Mouse (Mus musculus) central nervous system, embryonic 11.5 days (tissue): ENCODE measurements around the gene Gm6408. TPM values are rescaled to one million over a fixed set of nuclear protein-coding genes. Genes with fewer than 3 reads are reported as not detected.

Source experiments
- polyA plus RNA-seq: library from polyadenylated mRNA; depleted of rRNA; stranded (reverse); fragments of >200 nt; gene quantifications from 2 replicates; pipeline ENCODE4 v1.2.3, GENCODE M21; 2012; rRNA removed

The Gm6408 gene
- 0.06 TPM in 1 of 2 replicates, not detected in the other for polyA plus RNA-seq

GRCm38 (mm10) chr5:146481665-146482064, at the start of gene Gm6408:
Gene Gm6408, plus strand, starts transcription at chr5:146481965.

GRCm38 (mm10) chr5:146491063-146491462, 9.3 kb downstream of the Gm6408 start, which contains the start of gene Gm6370:
Gene Gm6370, plus strand, starts transcription at chr5:146491363.

GRCm38 (mm10) chr5:146502099-146502498, 20.3 kb downstream of the Gm6408 start, which contains the start of gene 4930449I24Rik:
Gene 4930449I24Rik, plus strand, starts transcription at chr5:146502399.

GRCm38 (mm10) chr5:146513823-146514222, 32.1 kb downstream of the Gm6408 start, which contains the start of gene Gm3402:
Gene Gm3402, plus strand, starts transcription at chr5:146514123.

GRCm38 (mm10) chr5:146525501-146525900, 43.7 kb downstream of the Gm6408 start, which contains the start of gene Gm3404:
Gene Gm3404, plus strand, starts transcription at chr5:146525801.

Other genes starting within 250 kb of the Gm6408 start
- 18.0 and 19.2 TPM in 2 replicates for gene Wasf3, start 97.0 kb upstream of the Gm6408 start, polyA plus RNA-seq
- gene Gm6370, start 9.4 kb downstream of the Gm6408 start, polyA plus RNA-seq, result not detected in 2 replicates
- gene 4930449I24Rik, start 20.4 kb downstream of the Gm6408 start, polyA plus RNA-seq, result not detected in 2 replicates
- not detected in 2 replicates for gene Gm3402, start 32.2 kb downstream of the Gm6408 start, polyA plus RNA-seq
- gene Gm3404, start 43.8 kb downstream of the Gm6408 start, polyA plus RNA-seq, result not detected in 2 replicates
- gene Gm3409, start 55.7 kb downstream of the Gm6408 start, polyA plus RNA-seq, result not detected in 2 replicates
- not detected in 2 replicates for gene Gm3415, start 74.2 kb downstream of the Gm6408 start, polyA plus RNA-seq
- gene Gpr12, start 103.3 kb downstream of the Gm6408 start, polyA plus RNA-seq, result 0.11 and 0.71 TPM in 2 replicates